Mouse (Mus musculus) frontal cortex, postnatal 36 days (tissue): Measurements from ENCODE around the gene Actb.
A peak's percentile ranks its signal among the peaks of the same experiment; 100 is the strongest.

Experiments
- DNase-seq, 2 experiments: peaks; one replicate each; pipeline ENCODE4 v3.0.0; 2022; ENCODE audit warnings: low spot score in 2 of 2

Gene Actb

GRCm38 (mm10) chr5:142906532-142907047 is at the start of gene Actb:
Actb (minus strand) TSS chr5:142906754.
- DNase-seq: peak; percentile 96 to 97

- DNase-seq: no peak
These were observed 47.1 kb upstream of the Actb start for GRCm38 (mm10) chr5:142953641-142954040.

DNA sequence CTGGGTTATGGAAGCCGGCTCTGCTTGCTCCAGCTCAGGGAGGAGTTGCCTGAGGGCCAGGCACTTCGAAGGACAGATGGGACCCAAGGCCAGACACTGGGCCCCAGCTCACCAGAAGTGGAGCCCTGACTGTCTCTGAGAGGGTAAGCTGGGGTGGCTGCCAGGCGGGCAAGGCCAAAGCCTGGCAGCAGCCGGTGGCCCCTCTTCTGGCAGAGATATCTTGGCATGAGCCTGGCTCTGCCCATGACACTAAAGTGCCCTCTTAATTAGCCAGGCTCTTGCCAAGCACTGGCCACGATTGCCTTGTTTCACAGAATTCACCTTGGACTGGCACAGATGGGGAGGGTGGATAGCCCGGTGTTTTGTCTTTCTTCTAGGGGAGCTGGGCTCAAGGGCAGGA is 43.9 kb upstream of the Actb start:
- no peak for DNase-seq

DNA sequence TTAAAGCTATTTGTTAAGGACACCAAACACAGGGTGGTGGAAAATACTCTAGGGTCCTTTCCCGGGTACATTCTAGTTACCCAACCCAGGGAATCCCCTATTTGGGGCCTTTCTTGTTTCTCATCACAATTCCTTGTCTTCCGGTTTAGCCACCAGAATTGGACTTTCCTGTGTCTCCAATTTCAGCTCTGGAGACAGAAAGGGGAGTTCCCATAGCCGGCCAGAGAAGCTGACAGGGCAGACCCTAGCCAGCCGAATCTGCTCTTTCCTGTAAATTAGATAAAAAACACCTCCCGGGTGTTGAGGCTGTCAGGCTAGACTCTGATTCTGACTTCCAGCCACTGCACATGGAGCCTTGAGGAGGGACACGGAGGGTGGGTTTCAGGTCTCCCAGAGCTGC is 43.0 kb upstream of the Actb start:
- DNase-seq: no peak

DNA sequence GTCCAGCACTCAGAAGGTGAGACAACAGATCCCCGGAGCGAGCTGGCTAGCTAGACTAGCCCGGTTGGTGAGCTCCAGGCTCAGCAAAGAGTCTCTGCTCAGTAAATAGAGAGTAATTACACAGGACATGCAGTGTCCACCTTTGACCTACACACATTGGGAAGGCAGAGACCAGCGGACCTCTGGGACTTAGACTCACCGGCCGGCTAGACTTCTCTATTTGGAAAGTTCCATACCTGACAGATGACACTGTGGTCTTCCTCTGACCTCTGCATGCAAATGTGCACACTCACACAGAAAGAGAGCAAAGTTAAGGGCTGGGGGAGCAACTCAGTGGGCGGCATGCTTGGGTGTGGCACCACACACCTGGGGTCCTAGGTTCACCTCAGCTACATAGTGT is 40.9 kb upstream of the Actb start:
- no peak for DNase-seq

GRCm38 (mm10) chr5:142944979-142945682 is 38.6 kb upstream of the Actb start:
- no peak for DNase-seq

DNA sequence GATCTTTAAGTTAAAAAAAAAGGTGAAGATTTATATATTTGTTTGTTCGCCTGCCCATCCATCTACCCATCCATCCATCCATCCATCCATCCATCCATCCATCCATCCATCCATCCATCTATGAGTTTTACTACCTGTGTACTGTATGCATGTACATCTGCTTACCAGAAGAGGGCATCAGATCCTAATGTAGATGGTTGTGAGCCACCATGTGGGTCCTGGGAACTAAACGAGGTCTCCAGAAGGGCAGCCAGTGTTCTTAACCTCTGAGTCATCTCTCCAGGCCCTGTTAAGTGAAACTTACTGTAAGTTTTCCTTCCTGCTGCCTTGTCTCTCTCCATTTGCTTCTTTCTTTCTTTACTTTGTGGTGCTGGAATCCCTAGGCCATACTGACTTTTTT is 33.8 kb upstream of the Actb start:
- no peak for DNase-seq

DNA sequence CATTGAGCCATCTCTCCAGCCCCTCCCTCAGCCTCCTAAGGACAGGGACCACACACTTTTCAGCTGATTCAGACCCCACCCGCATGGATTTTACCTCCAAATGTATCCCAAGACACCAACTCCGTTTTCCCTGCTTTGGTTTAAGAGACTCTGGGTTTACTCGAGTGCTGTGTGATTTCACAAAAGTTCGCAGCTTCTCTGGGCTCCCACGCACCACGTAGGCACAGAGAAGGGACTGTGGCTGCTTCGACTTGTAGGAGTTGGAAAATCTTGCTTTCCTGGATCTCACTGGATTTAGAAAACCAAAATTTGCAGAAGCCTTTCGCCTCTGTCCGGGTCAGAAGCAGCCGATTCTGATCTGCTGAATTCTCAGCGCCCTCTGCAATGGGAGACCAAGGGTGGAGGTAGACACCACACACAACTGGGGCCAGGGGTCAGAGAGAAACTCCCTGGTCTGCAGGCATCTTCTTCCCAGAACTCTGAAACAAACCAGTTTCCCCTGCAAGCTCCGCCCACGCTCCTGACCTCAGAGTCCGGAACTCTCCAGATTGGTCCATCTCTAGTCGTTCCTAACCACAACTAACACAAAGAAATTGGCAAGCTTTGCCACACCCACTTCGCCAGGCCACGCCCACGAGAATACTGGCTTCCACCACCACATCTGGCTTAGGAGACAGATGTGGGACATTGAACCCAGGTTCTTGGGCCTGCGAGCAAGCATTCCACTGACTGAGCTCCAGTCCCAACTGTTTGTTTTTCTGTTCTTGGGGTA is 31.6 kb upstream of the Actb start:
- peak; percentile 23 to 47 for DNase-seq

DNA sequence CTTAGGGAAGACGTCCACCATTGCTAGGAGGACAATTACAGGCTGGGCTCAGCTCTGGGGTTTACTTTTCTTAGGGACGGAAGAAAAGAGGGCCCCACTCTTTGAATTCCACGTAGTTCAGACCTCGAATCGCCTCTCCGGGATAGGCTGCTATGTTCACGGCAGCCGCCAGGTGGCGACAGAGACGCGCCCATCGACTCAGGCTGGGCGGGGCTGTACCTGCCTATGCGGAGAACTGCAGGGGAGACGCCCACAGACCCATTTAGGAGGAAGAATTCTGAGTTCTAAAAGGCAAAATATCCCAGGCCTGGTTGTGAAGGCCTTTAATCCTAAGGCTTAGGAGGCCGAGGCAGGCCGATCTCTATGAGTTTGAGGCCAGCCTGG is 29.8 kb upstream of the Actb start:
- DNase-seq: peak; percentile 85 to 88

DNA sequence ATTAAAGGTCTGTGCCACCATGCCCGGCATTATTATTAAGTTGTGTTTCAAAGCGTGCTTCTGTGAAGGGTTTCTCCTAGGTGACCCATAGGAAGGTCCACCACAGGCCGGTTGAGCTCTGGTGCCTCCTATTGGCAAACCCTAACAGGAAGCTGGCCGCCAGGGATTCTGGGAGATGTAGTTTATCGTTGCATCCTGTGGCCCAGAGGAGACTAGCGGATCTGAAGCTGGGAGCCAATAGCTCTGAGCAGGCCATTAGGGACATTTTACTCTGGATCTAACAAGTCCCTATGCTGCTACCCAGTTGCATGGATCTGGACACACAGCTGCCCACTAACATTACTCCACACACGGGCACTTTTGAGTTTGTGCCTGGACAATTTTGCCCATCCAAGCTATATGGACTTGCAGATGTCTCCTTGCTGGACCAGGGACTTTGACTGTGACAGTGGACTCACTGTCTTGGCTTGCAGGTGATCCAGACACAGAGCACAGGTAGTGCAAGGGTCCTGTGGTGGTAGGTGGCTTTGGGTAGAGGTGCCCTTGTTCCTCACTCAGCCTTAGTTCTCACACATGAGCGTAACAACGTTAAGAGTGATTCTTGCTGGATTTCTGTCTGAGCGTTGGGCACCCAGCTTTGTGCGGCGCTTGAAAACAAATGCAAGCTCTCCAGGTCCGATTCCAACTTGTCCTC is 29.2 kb upstream of the Actb start:
- peak; percentile 74 to 78 for DNase-seq

DNA sequence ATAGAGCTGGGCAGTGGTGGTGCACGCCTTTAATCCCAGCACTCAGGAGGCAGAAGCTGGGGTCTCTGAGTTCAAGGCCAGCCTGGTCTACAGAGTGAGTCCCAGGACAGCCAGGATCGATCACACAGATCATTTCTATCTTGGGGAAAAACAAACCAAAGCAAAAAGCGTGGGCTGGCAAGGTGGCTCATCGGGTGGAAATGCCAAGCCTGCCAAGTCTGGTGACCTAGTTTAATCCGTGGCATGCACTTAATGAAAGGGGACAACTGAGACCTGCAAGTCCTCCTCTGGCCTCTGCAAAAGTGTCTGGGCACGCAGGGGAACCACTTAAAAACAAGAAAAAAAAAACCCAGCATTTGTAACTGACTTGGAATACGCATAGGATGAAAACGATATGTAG is 26.2 kb upstream of the Actb start:
- DNase-seq: no peak

- peak; percentile 60 to 83 for DNase-seq
These were observed 25.6 kb upstream of the Actb start for GRCm38 (mm10) chr5:142932084-142932685.

DNA sequence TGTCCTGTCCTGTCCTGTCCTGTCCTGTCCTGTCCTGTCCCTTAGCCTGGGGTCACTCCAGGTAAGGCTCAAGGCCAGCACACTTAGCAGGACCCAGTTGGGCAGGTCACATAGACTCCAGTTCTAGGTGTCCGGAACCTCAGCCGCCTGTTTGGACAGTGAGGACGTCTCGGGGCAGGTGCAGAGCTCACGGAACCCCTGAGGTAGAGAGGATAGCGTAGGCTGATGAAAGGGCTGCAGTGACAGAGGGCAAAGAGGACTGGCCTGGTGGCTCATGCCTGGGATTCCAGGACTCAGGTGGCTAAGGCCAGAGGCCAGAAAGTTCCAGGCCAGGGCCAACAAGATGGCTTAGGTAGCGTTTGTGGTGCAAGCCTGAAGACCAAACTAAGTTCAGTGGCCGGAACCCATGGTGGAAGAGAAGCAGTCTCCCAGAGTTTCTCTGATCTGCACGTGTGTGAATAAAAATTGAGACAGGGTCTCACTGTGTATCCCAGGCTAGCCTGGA is 24.7 kb upstream of the Actb start:
- no peak for DNase-seq

DNA sequence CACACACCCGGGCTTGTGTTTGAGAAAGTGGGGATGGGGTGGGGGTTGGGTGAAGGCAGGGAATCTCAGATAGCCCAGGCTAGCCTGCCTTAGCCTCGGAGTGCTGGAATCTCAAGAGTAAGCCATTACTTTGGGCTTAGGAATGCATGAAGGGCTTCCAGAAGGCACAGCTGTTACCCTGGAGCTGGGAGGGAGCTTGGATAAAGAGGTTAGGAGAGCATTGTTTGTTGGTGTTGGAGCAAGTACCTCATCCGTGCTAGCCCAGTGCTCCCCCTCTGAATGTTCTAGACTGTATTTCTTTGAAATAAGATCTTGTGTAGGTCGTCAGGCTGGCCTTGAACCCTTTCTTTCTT is 22.8 kb upstream of the Actb start:
- DNase-seq: no peak

DNA sequence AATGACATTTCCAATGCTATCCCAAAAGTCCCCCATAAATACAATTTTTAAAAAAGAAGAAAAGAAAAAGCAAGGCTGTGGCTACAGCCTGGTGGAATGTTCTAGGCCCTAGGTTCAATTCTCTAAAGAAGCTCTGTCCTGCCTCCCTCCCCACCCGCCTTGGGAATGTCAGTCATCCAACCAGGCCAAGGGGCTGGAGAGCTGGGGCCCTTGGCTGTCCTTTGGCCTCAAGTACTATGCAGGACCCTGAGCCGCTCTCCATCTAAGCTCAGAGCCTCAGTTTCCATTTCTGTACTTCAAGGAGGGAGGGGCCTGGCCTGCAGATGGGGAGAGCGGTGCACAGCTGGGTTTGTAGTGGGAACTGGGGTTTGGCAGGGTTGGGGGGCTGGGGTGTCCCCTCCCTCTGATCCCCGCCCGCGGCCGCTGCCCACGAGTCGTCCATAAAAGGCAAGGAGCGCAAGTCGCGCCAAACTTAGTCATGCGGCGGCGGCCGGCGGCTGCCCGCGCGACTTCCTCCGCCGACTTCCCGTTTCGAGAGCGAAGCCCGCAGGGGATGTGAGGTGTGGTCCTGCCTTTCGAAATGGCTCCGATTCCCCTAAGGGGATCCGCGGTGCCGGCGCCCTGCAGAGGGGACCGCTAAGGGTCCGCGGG is 22.3 kb upstream of the Actb start:
- DNase-seq: peak; percentile 71 to 72

- no peak for DNase-seq
These were observed 20.9 kb upstream of the Actb start for GRCm38 (mm10) chr5:142927341-142927930.

GRCm38 (mm10) chr5:142926940-142927228 is 20.3 kb upstream of the Actb start:
- no peak for DNase-seq

- no peak for DNase-seq
These were observed 19.8 kb upstream of the Actb start for GRCm38 (mm10) chr5:142926204-142926939.

- DNase-seq: no peak
These were observed 17.9 kb upstream of the Actb start for GRCm38 (mm10) chr5:142924336-142924959.

- DNase-seq: no peak
These were observed 17.2 kb upstream of the Actb start for GRCm38 (mm10) chr5:142923781-142924180.
